Mouse (Mus musculus) heart, postnatal 0 days (tissue): ENCODE data around the gene Cemip2.

Experiments
- CTCF ChIP-seq: IDR thresholded peaks from 2 replicates; pipeline ENCODE4 v1.5.1; 2016; ENCODE audit warnings: antibody characterized with exemption, control low read depth, low read depth
- EP300 ChIP-seq: IDR thresholded peaks from 2 replicates; pipeline ENCODE4 v1.6.1; 2016; ENCODE audit warnings: antibody characterized with exemption, low read depth

DNA sequence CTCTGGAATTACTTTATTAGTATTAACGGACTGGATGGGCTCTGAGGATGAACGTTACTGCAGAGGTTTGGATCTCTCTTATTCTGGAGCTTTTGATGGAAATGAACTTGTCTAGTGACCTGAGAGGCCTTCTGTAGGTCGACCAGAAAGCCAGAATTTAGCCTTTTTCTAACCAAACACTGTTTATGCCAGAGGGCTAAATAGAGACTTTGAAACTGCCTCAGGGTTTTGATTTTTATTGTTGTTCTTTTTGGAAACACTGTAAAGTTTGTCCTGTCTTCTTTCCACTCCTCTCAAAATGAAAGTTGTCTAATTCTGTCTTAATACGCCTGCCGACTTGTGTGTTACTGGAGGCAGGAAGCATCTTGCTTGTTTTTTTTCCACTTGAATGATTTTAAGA is 46.0 kb downstream of the Cemip2 start:
- TF ChIP-seq CTCF: no peak
- TF ChIP-seq EP300: no peak
